Mouse (Mus musculus): ENCODE results near the gene Zfp386.
A peak's percentile ranks its signal among the peaks of the same experiment; 100 is the strongest.
"Not testable (repeated sequence)": the region's sequence is repeated elsewhere in the genome, so short reads cannot be mapped to it uniquely, and the experiment has no call there.

Zfp386 gene

DNA sequence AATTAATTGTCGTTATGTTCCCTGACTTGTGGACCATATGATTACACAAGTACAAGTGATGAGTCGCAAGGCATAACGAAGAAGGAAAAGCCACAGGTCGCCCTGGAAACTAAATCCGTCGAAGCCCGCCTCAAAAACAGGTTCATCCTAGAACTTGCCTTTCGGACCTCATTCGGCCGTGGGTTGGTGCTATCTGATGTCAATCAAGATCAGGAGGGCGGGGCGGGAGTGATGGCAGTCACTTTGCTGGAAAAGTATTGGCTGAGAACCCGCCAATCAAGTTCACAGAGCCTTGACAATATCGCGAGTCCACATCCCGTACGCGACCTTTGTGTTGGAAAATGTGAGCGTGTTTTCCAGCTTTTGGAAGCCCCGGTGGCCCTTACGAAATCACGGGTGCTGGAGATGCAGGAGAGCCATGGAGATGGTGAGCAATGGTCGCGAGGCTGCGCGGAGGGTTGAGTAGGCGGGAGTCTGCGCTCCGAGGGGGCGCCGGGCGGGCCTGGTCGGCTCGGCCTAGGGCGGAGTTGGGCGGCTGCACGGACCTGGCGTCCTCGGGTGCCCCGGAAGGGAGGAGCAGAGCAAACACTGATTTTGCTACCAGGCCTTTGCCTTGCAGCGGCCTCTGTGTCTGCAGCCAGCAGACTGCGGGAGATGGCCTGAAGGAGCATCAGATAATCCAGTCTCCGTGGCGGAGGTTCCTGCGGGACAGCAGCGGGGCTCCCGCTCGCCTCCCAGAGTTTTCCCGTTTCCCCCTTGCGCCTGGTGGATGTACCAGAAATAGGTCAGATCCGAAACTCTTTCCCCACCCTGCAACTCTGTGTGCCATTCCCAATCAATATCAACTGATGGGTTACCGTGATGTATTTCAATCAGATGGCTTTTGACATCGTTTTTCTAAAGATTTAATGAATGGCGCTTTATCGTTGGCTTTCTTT is at the start of gene Zfp386:
Gene Zfp386, plus strand, starts transcription at position 285 of the 938 bp plus-strand sequence.
- peak; percentile 100 for DNase-seq (ENCODE audit: low read depth)

DNA sequence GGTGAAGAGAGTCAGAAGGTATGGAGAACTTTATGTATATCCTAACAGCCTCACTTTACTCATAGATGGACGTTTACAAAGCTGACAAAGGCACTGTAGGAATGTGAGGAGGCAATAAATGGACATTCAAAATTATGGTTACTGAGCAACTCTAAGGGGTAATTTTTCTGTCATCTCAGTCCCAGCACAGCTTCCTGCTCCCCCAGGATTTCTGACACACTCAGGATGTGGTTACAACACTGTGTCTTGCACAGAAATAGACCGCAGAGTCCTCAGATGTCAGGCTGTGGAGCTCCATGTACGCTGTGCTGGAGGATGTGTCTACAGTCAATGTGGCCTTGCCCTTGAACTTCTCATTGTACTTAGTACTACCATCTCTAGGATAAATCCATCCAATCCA is 47.7 kb upstream of the Zfp386 start:
- DNase-seq (ENCODE audit: low read depth), result not testable (repeated sequence)

DNA sequence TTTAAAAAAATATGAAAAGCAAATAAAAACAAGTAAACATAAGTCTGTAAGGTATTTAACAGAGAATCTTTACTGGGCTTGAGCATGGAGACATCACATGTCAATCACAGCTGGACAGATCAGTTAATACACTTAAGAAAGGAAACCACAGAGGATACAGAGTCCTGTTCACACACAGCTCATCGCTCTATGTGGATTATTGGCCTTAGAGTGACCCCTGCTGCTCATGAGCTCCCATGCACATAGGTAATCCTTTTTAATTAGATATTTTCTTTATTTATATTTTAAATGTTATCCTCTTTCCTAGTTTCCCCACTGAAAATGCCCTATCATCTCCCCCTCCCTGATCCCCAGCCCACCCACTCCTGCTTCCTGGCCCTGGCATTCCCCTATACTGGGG is 44.6 kb upstream of the Zfp386 start:
- peak; percentile 9 for DNase-seq (ENCODE audit: low read depth)

DNA sequence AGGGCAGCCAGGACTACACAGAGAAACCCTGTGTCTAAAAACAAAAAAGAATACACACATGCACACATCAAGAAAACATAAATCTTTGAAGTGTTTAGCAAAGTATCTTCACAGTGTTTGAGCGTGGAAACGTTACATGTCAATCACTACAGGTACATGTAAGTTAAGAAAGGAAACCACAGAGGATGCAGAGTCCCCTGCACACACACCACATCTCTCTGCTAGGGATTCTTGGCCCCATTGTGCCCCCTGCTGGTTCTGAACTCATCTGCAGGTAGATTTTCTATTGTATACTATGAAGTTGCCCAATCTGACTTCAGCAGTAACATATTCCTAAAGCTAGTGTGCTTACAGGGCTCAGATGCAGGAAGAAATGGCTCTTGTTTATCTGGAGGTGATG is 36.7 kb upstream of the Zfp386 start:
- DNase-seq (ENCODE audit: low read depth), result peak; percentile 25

DNA sequence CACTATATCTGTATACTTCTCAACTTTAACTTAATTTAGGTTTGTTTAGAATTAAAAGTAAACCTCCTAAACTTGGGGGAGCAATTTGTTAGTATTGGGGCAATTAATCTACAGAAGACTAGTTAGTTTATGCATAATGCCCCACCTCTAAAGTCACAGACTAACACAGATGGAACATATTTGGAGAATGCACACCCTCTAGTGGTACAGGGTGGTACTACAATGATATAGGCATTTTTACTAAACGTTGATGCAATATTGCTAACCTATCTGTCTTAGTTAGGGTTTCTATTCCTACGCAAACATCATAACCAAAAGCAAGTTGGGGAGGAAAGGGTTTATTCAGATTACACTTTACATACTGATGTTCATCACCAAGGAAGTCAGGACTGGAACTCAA is 19.4 kb upstream of the Zfp386 start:
- peak; percentile 74 for DNase-seq (ENCODE audit: low read depth)

DNA sequence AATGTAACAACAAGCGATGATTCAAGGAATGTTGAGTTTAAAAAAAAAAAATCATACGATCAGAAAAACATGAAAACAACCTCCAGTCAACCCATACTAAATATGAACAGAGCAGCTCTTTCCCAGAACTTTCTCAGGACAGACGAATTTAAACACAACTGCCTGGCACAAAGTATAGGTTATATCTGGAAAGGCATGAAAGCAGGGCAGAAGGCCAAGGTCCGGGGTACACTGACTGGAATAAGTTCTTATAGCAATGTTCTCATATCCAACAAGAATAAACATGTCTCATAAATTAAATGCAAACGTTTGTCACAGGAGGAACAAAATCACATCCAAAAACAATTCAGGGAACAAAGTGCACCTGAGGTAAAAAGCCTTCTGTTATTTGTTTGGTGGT is 12.2 kb upstream of the Zfp386 start:
- DNase-seq (ENCODE audit: low read depth), result no peak

DNA sequence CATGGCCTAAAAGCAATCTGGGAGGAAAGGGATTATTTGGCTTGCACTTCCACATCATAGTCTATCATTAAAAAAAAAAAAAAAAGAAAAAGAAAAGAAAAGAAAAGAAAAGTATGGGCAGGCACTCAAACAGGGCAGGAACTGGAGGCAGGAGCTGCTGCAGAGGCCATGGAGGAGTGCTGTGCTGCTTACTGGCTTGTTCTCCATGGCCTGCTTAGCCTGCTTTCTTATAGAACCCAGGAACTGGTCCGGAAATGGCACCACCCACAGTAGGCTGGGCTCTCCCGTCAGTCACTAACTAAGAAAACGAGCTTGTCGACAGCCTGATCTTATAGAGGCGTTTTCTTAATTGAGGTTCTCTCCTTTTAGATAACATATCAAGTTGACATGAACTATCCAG is 2.7 kb upstream of the Zfp386 start:
- no peak for DNase-seq (ENCODE audit: low read depth)

DNA sequence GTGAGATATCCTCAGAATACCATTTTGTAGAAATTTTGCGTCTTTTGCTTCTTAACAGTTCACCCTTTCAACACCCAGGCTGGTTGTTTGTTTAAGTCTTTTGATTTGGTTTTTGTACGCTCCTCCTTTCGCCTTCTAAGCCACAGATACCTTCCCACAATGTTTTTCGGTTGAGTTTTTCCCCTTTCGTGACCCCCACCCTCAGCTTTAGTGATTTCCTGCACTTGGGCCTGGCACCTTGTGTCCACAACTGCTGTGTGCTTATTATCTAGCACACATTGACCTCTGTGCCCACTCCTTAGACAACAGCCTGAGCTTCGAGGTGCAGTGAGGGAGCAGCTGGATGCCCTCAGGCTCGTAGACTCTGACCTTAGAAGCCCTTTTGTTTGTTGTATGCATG is 1.2 kb downstream of the Zfp386 start:
- peak; percentile 19 for DNase-seq (ENCODE audit: low read depth)

DNA sequence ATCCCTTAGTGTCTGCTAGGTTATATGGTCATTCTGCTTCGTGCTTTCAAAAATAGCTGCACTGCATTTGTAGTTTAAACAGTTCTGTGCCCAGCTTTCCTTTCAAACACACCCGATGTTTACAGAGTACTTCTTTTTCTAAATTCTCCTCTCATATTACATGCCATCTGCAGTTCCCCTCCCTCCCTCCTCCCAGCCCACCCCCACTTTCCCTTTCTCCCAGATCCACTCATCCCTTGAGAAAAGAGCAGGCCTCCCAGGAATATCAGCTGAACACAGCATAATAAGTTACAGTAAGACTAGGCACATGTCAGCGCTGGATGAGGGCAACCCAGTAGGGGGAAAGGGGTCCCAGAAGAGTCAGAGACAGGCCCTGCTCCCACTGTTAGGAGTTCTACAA is 1.7 kb downstream of the Zfp386 start:
- peak; percentile 50 for DNase-seq (ENCODE audit: low read depth)

DNA sequence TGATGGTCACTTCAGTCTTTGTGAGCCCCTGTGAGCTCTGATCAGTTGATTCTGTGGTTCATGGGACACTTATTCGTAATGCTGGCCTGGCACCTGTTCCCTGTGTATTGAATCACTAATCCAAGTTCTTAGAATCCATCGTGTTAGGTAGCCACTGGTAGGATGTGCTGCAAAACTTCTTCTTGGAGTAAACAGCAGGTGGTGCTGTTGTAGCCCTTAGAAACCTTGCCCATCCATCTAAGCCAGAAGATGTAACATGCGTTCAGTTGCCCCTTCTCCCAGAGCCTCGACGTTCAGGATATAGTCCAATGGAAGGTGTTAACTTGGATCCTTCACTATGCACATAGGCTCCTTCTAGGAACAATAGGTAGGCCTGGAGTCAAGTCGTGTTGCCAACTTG is 2.2 kb downstream of the Zfp386 start:
- peak; percentile 58 for DNase-seq (ENCODE audit: low read depth)

DNA sequence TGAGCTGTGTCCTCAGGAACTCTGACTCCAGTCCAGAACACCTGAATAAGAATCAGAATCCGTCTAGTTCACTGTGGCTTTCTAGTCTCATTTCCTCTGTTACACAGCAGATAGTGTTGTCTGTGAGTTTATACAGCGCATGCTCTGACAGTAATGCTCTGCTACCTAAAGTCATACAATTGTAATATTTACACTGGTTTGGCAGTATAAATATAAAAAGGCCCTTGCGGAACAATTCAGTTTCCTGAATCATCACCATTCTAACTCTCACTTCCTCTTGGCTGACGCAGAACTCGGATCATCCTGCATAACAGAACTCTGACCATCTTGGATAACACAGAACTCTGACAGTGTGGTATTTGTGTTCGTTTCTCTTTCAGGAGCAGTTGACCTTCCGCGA is 6.8 kb downstream of the Zfp386 start:
- DNase-seq (ENCODE audit: low read depth), result no peak

DNA sequence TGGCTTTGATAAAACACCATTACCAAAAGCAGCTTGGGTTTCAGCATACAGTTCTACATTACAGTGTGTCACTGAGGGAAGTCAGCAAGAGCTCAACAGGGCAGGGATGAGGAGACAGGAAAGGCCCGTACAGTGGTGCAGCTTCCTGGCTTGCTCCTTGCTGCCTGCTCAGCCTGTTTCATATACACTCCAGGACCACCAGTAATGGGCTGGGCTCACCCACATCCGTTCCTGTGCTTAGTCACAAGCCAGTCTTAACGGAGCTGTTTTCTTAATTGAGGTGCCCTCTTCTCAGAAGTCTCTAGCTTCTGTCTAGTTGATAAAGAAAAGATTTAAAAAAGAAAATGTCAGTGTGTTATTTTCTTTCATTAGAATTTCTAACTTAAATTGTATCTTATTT is 8.6 kb downstream of the Zfp386 start:
- no peak for DNase-seq (ENCODE audit: low read depth)

DNA sequence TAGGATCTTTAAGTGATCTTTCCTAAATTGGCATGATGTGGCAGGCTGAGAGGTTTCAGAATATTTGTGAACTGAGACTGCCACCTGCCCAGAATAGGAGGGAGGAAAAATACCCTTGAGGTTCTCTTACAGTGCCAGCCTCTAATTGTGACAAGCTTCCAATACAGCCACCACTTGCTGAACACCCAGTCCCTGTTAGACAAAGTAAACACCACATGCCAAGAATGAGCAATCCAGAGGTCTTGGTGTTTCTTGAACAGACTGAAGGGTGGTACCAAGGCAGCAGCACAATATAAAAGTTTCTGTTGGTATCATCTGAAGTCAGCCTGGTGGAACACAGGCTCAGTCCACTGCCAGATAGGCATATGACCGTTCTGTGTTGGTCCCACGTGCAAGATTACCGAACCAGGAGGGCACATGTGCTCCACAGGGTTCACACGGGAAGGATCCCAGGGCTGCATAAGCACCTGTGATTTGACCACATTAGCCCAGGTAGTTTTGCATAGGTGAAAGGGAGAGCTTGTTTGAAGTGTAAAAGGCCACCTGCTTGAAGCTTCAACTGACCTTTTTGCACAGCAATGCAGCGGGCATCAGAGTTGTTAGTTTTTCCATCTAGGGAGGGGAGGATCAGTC is 14.2 kb downstream of the Zfp386 start:
- no peak for DNase-seq (ENCODE audit: low read depth)

DNA sequence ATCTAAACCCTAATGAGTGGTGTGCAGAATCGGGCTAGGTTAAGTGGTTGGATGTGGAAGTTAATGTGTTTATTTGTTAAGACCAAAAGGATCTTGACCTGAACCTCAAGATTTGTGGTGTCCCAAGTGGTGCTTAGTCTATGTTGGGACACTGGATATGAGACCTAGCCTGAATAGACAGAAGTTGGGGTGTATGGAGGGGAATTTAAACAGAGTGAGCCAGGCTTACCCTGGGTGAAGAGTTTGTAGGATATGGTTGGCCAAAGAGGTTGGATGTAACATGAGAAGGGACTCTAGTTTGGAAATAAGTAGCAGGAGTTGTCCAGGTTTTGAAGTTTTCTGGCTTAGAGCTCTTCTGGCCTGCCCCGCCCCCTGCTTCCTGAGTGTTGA is 14.7 kb downstream of the Zfp386 start:
- DNase-seq (ENCODE audit: low read depth), result no peak

DNA sequence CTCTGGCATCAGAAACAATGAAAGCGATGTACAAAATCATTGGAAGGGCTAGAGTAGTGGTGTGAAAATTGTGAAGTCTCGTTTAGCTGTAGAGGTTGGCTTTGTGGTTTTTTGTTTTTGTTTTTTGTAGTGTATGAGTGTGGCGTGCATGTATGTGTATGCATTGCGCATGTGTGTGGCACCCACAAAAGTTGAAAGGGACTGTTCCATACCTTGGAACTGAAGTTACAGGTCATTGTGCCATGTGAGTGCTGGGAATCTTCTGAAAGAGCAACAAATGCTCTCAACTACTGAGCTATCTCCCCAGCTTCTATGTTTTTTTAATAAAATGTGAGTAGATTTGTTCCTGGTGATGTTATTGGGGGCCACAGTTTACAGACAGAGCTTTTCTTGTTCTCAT is 15.5 kb downstream of the Zfp386 start:
- no peak for DNase-seq (ENCODE audit: low read depth)

DNA sequence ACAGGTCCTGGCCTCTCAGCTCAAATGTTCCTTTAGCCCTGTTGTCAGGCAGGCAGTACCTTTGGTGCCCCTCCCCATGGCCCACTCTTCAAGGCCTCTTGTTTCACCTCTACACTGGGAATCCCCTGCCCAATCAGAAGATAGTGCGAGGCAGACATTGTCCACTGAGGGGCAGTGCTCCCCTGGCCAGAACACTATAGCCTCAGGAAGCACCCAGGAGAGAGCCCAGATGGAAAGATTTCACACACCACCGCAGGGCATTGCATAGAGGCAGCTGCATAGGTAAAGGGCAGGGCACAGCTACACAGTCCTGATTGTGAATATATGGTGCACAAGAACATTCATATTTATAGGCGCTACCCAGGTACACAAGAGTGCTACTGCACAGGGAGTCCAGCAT is 23.5 kb downstream of the Zfp386 start:
- peak; percentile 74 for DNase-seq (ENCODE audit: low read depth)

DNA sequence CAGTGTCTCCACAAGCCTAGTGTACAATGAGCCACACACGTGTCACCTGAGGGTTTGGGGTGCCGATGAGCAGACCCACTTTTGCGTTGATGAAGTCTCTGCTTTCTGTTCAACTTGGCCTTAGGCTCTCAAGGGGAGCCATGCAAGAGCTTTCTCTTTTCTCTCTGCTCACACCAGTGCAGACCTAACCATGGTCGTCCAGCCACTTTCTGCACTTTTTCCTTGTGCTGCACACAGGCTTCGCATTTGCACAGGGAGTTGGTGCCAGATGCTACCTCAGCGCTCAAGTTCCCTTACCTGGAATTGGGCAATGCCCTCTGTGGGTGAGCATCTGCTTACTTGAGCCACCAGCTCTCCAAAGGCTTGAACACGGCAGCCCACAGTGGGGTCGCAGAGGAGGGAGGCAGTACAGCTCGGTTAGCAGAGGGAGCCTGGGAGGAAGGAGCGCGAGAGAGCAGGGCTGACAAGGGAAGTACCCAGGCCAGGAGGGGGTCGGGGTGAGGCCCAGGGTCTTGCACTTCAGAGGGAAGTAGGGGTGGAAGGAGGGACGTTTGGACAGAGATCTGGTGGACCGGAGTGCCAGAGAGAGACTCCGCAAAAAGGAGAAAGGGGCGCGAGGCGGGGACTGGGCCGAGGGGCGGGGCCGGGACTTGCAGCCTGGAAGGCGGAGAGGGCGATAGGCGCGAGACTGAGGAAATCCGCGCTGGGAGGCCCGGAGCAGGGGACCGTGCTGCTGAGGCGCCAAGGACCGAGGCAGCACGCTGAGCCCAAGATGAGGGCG is 29.7 kb downstream of the Zfp386 start, which contains the start of gene Vipr2:
Gene Vipr2, plus strand, starts transcription at position 653 of the 781 bp plus-strand sequence.
- DNase-seq (ENCODE audit: low read depth), result no peak

DNA sequence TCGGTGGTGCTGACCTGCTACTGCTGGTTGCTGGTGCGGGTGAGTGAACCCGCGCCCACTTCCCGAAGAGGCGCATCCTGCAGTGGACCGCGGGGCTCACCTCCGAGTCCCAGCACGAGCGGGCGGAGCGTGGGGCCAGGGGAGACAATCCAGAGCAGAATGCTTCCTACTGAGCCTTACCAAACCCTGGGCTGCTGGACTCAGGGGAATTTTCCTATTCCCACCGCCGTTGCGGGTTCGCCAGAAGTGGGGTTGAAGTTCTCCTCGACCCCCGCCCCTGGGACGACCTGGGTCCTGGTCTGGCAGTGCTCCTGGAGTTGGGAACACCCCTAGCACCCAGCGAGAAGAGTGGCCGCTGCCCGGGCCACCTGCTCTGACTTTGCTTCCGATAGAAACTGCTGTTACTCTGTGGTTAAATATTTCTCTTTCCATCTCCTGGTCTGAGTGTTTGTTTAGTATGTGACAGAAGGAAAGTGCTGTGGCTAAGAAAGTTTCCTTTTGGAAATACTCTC is 30.4 kb downstream of the Zfp386 start:
- no peak for DNase-seq (ENCODE audit: low read depth)

DNA sequence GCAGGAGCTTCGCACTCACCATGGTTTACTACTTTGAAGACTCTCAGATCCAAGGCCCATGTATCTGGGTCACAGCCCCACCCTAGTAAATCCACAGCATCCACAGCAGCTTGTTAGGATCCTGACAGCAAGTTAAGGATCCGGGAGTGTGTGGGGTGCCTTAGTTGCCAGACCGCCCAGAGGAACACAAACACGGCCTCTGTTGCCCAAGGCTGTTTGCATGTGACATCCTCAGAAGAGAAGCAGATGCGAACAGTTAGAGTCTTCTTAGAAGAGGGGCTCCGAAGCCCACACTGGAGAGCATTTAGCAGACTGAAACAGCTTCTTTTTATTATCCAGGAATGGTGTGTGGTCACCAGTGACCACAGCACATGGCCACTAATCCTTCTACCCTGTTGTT is 35.6 kb downstream of the Zfp386 start:
- no peak for DNase-seq (ENCODE audit: low read depth)

DNA sequence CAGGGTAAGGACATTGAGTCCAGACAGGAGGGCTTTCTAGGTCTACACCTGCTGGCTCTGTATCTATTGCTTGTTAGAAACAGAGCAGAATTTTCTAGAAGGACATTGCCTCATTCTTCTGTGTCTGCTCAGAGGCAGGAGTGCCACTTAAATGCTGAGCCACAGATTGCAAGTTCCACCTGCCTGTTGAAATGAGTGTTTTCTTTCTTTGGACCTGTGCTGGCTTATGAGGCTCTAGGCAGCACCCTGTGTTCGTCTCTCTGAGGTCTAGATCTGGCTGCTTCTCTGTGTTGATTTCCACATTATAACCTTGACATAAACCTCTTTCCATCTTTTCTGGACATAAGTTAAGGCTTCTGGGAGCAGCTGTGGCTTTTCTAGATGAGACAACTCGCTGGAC is 36.8 kb downstream of the Zfp386 start:
- DNase-seq (ENCODE audit: low read depth), result no peak

DNA sequence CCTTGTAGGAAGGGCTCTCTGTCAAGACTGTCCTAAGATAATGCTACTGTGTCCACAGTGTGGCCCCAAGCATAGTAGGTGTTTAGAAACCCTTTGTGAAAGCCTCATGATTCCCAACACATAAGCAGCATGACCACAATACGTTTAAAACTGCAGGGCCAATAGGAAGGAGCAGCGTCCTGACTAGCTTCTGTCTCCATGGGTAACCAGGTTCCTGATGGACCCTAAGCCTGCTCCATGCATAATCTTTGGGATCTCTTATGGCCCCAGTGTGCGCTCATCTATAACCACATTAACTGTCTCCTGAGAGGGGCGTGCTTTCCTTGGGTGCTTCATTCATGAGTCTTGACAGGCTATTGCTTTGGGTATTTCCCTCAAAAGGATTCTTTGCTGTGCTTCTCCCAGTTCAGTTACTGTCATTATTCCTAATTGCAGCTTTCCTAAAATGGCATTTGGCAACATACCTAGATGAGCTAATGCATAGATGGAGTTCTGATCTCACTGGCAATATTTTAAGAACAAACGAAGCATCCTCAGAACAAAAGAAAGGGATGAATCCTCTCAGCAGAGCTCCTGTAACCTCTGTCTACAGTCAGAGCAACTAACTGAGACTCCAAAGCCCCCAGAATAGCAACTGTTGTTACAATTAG is 39.6 kb downstream of the Zfp386 start:
- DNase-seq (ENCODE audit: low read depth), result no peak

DNA sequence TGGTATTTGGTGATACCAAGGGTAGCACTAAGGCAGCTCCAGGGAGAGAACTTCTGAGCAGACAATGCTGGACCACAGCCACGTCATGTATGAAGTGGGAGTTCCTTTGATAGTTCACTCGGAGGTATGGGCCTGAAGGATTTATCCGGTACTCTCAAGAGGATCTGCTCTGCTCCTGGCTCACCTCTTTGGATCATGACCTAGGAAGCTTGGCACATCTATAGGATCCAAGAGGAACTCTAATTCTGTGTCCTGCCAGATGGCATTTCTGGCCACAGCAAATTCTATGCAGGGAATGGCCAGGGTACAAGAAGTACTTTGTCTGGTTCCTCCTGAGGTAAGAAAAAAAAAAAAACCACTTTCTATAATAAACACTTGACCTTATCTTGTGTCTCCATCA is 42.3 kb downstream of the Zfp386 start:
- DNase-seq (ENCODE audit: low read depth), result no peak
